Mouse (Mus musculus) thymus, adult 2 months (tissue): ENCODE measurements around the gene Myom1.

ENCODE experiments used
- CTCF ChIP-seq: fragments of 200-500 bp; IDR thresholded peaks from 2 replicates; pipeline ENCODE4 v1.5.1; 2012; ENCODE audit warnings: mild to moderate bottlenecking, control low read depth, low read length, moderate library complexity, borderline replicate concordance; ENCODE audit not compliant: control insufficient read depth, poor library complexity, insufficient read depth; ENCODE audit errors: extremely low read depth
- POLR2A ChIP-seq: fragments of 200-500 bp; IDR thresholded peaks from 2 replicates; pipeline ENCODE4 v1.6.1; 2012; ENCODE audit warnings: mild to moderate bottlenecking, low read length, control low read depth, moderate library complexity; ENCODE audit not compliant: control insufficient read depth, poor library complexity, insufficient read depth; ENCODE audit errors: extremely low read depth

DNA sequence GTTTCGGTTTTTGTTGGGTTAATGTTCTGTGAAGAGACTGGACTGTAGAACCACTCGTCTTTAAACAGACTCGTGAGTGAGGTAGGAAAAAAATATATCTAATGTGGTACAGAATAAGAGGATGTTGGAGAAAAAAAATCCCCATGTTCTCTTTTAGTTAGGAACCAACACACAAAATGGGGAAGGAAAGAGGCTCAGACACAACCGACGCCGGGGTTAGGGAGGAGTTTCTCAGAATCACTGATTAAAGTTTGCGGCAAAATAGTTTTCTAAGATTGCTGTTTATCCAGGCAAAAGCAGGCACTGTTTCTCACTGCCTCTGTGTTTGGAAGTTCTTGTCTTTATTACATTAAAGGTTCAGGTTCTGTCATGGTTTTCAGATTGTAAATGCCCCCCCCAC, 36.3 kb upstream of the Myom1 start:
- no peak for TF ChIP-seq POLR2A
- no peak for TF ChIP-seq CTCF
